Mouse (Mus musculus): Measurements from ENCODE around the gene Gstt4. TPM values are rescaled to one million over a fixed set of nuclear protein-coding genes. Genes with fewer than 3 reads are reported as not detected.

Gstt4 gene
- total and polyA plus RNA-seq, 3 experiments = not detected

- DNase-seq (ENCODE audit: low spot score) (no peak), ATAC-seq (ENCODE audit: extremely low read depth, insufficient number of reproducible peaks, low FRiP score, poor library complexity, severe bottlenecking) (no peak)
- peaks cover under 1% of the 10 kb centered on the region; the same call in 1 of the 2 replicates for H3K27me3 ChIP-seq (ENCODE audit: insufficient read depth, low read length)
- H3K4me3 ChIP-seq (ENCODE audit: low read depth, low read length) = no peak overlapping the region
- H3K36me3 ChIP-seq (replicated peaks) = peaks cover 44% of the 10 kb centered on the region
- H3K9me3 ChIP-seq (replicated peaks) = peaks cover 5% of the 10 kb centered on the region; the same call in 1 of the 2 replicates
- H3K4me1 ChIP-seq (ENCODE audit: insufficient read depth, low read depth, low read length) = peaks cover 46% of the 10 kb centered on the region
- no peak for TF ChIP-seq POLR2AphosphoS5 (IDR thresholded peaks at IDR 0.05; ENCODE audit: insufficient replicate concordance, low read depth, low read length)
- no peak for TF ChIP-seq GATA1 (IDR thresholded peaks at IDR 0.05; ENCODE audit: borderline replicate concordance, low read length)
- TF ChIP-seq GATA2 (IDR thresholded peaks at IDR 0.05; ENCODE audit: borderline replicate concordance, low read depth, low read length) = no peak
- no peak for TF ChIP-seq TAL1 (conservative IDR thresholded peaks at IDR 0.05; ENCODE audit: low read depth, low read length)
- no peak for TF ChIP-seq CTCF (IDR thresholded peaks at IDR 0.05; ENCODE audit: low read depth, low read length)
Measured at GRCm38 (mm10) chr10:75856976-75857375, 34.6 kb upstream of the Gstt4 start.

GRCm38 (mm10) chr10:75856155-75856907, 34.0 kb upstream of the Gstt4 start:
- TF ChIP-seq CTCF (IDR thresholded peaks at IDR 0.05; ENCODE audit: low read depth, low read length) = no peak
- no peak for TF ChIP-seq POLR2AphosphoS5 (IDR thresholded peaks at IDR 0.05; ENCODE audit: insufficient replicate concordance, low read depth, low read length)
- no peak for TF ChIP-seq TAL1 (conservative IDR thresholded peaks at IDR 0.05; ENCODE audit: low read depth, low read length)
- no peak for TF ChIP-seq GATA1 (IDR thresholded peaks at IDR 0.05; ENCODE audit: borderline replicate concordance, low read length)
- no peak for TF ChIP-seq GATA2 (IDR thresholded peaks at IDR 0.05; ENCODE audit: borderline replicate concordance, low read depth, low read length)
- ATAC-seq (ENCODE audit: extremely low read depth, insufficient number of reproducible peaks, low FRiP score, poor library complexity, severe bottlenecking) (no peak), DNase-seq (ENCODE audit: low spot score) (no peak)
- Histone ChIP-seq H3K4me1 (ENCODE audit: insufficient read depth, low read depth, low read length) (peaks cover 48% of the 10 kb centered on the region), H3K9me3 (replicated peaks) (no peaks in the 10 kb centered on the region), H3K27me3 (ENCODE audit: insufficient read depth, low read length) (peaks cover 7% of the 10 kb centered on the region; the same call in 1 of the 2 replicates), H3K36me3 (replicated peaks) (peaks cover 44% of the 10 kb centered on the region), H3K4me3 (ENCODE audit: low read depth, low read length) (no peak overlapping the region)

DNA sequence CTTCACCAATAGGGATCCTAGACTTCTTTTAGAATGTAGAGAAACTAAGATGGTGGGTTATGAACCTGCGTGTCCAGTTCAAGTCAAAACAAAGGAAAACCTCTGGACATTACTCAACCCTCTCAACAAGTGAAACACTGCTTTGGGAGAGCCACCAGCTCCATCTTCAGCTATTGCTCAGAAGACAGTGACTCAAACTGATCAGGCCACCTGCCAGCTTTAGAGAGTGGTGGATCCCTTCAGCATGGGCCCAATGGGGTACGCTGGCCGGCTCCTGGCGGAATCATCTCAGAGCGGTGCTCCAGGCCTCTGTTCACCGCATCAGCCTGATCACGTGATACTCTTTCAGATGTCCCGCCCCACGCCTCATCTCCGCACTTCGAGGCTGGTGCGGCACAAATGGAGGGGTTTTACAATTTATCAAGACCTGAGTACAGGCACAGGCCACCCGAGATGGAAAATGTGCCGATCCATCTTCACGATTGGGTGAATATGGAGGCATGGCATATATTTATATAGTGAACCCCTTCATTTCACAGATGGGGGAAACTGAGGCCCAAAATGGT, 33.2 kb upstream of the Gstt4 start:
- Histone ChIP-seq H3K9me3 (replicated peaks) (no peaks in the 10 kb centered on the region), H3K4me3 (ENCODE audit: low read depth, low read length) (no peak overlapping the region), H3K27me3 (ENCODE audit: insufficient read depth, low read length) (peaks cover 13% of the 10 kb centered on the region; the same call in 1 of the 2 replicates), H3K4me1 (ENCODE audit: insufficient read depth, low read depth, low read length) (peaks cover 44% of the 10 kb centered on the region), H3K36me3 (replicated peaks) (peaks cover 44% of the 10 kb centered on the region)
- ATAC-seq (ENCODE audit: extremely low read depth, insufficient number of reproducible peaks, low FRiP score, poor library complexity, severe bottlenecking) (no peak), DNase-seq (ENCODE audit: low spot score) (no peak)
- TF ChIP-seq CTCF (IDR thresholded peaks at IDR 0.05; ENCODE audit: low read depth, low read length) (no peak), GATA1 (IDR thresholded peaks at IDR 0.05; ENCODE audit: borderline replicate concordance, low read length) (no peak), TAL1 (conservative IDR thresholded peaks at IDR 0.05; ENCODE audit: low read depth, low read length) (no peak), GATA2 (IDR thresholded peaks at IDR 0.05; ENCODE audit: borderline replicate concordance, low read depth, low read length) (no peak), POLR2AphosphoS5 (IDR thresholded peaks at IDR 0.05; ENCODE audit: insufficient replicate concordance, low read depth, low read length) (no peak)

DNA sequence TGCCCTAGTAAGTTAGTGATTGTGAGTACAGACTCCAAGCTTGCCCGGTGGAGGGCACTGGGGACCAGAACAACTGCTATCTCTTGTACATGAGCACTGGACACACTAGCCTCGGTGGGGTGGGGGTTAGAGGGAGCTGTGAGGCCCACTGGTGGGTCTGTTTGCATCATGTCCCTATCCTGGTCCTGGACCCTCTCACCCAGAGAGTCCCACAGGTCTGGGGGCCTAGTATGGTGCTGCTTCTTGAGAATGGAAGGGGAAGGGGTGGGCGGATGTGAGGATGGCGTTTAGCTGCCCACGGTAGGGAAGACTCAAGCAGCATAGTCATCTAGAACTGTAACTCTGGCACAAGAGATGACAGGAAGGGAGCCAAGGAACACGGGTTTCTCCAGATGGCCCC, 32.4 kb upstream of the Gstt4 start:
- Histone ChIP-seq H3K4me1 (ENCODE audit: insufficient read depth, low read depth, low read length) (peaks cover 40% of the 10 kb centered on the region), H3K4me3 (ENCODE audit: low read depth, low read length) (no peak overlapping the region), H3K36me3 (replicated peaks) (peaks cover 44% of the 10 kb centered on the region), H3K27me3 (ENCODE audit: insufficient read depth, low read length) (peaks cover 14% of the 10 kb centered on the region; the same call in 1 of the 2 replicates), H3K9me3 (replicated peaks) (no peaks in the 10 kb centered on the region)
- DNase-seq (ENCODE audit: low spot score) = no peak
- no peak for TF ChIP-seq POLR2AphosphoS5 (IDR thresholded peaks at IDR 0.05; ENCODE audit: insufficient replicate concordance, low read depth, low read length)
- TF ChIP-seq TAL1 (conservative IDR thresholded peaks at IDR 0.05; ENCODE audit: low read depth, low read length) = no peak
- no peak for TF ChIP-seq GATA1 (IDR thresholded peaks at IDR 0.05; ENCODE audit: borderline replicate concordance, low read length)
- no peak for TF ChIP-seq CTCF (IDR thresholded peaks at IDR 0.05; ENCODE audit: low read depth, low read length)
- TF ChIP-seq GATA2 (IDR thresholded peaks at IDR 0.05; ENCODE audit: borderline replicate concordance, low read depth, low read length) = no peak
- no peak for ATAC-seq (ENCODE audit: extremely low read depth, insufficient number of reproducible peaks, low FRiP score, poor library complexity, severe bottlenecking)

- H3K4me1 ChIP-seq (ENCODE audit: insufficient read depth, low read depth, low read length) = peaks cover 39% of the 10 kb centered on the region
- no peaks in the 10 kb centered on the region for H3K9me3 ChIP-seq (replicated peaks)
- DNase-seq (ENCODE audit: low spot score) (no peak), ATAC-seq (ENCODE audit: extremely low read depth, insufficient number of reproducible peaks, low FRiP score, poor library complexity, severe bottlenecking) (no peak)
- H3K4me3 ChIP-seq (ENCODE audit: low read depth, low read length) = no peak overlapping the region
- no peak for TF ChIP-seq TAL1 (conservative IDR thresholded peaks at IDR 0.05; ENCODE audit: low read depth, low read length)
- TF ChIP-seq GATA1 (IDR thresholded peaks at IDR 0.05; ENCODE audit: borderline replicate concordance, low read length) = no peak
- TF ChIP-seq GATA2 (IDR thresholded peaks at IDR 0.05; ENCODE audit: borderline replicate concordance, low read depth, low read length) = no peak
- TF ChIP-seq CTCF (IDR thresholded peaks at IDR 0.05; ENCODE audit: low read depth, low read length) = no peak
- TF ChIP-seq POLR2AphosphoS5 (IDR thresholded peaks at IDR 0.05; ENCODE audit: insufficient replicate concordance, low read depth, low read length) = no peak
- H3K27me3 ChIP-seq (ENCODE audit: insufficient read depth, low read length) = peaks cover 14% of the 10 kb centered on the region
- H3K36me3 ChIP-seq (replicated peaks) = peaks cover 43% of the 10 kb centered on the region
Measured at GRCm38 (mm10) chr10:75854096-75854495, 31.8 kb upstream of the Gstt4 start.

GRCm38 (mm10) chr10:75853452-75853851, 31.1 kb upstream of the Gstt4 start:
- DNase-seq (ENCODE audit: low spot score) = peak; percentile 49
- TF ChIP-seq TAL1 (conservative IDR thresholded peaks at IDR 0.05; ENCODE audit: low read depth, low read length) (no peak), GATA2 (IDR thresholded peaks at IDR 0.05; ENCODE audit: borderline replicate concordance, low read depth, low read length) (no peak), CTCF (IDR thresholded peaks at IDR 0.05; ENCODE audit: low read depth, low read length) (peak; percentile 26; the same call in 1 of the 2 replicates), POLR2AphosphoS5 (IDR thresholded peaks at IDR 0.05; ENCODE audit: insufficient replicate concordance, low read depth, low read length) (no peak), GATA1 (IDR thresholded peaks at IDR 0.05; ENCODE audit: borderline replicate concordance, low read length) (no peak)
- H3K9me3 ChIP-seq (replicated peaks) = no peaks in the 10 kb centered on the region

More at GRCm38 (mm10) chr10:75853452-75853851, 31.1 kb upstream of the Gstt4 start:
- ATAC-seq (ENCODE audit: extremely low read depth, insufficient number of reproducible peaks, low FRiP score, poor library complexity, severe bottlenecking) = peak; percentile 61; the same call in 1 of the 2 replicates
- Histone ChIP-seq H3K4me3 (ENCODE audit: low read depth, low read length) (no peak overlapping the region), H3K27me3 (ENCODE audit: insufficient read depth, low read length) (peaks cover 14% of the 10 kb centered on the region), H3K4me1 (ENCODE audit: insufficient read depth, low read depth, low read length) (peaks cover 34% of the 10 kb centered on the region), H3K36me3 (replicated peaks) (peaks cover 36% of the 10 kb centered on the region)
